Mouse (Mus musculus) limb, embryonic 13.5 days (tissue): ENCODE results near the gene Kncn. TPM values are rescaled to one million over a fixed set of nuclear protein-coding genes. Genes with fewer than 3 reads are reported as not detected.

Source experiments
- ATAC-seq: fragments of 200-750 bp; cut with Nextera tagmentation; 2 replicates; pipeline ENCODE4 v1.8.0; 2017; ENCODE audit warnings: low read depth, moderate number of reproducible peaks, moderate TSS enrichment; ENCODE audit not compliant: low FRiP score
- H3K27ac ChIP-seq: fragments of 300-500 bp; sonication (generic); 2 replicates; pipeline ENCODE4 v1.5.1; 2015; ENCODE audit warnings: inconsistent platforms, mild to moderate bottlenecking, moderate library complexity
- H3K27me3 ChIP-seq: fragments of 300-500 bp; sonication (generic); 2 replicates; pipeline ENCODE4 v1.6.1; 2015; ENCODE audit warnings: mild to moderate bottlenecking, inconsistent platforms
- H3K36me3 ChIP-seq: fragments of 300-500 bp; sonication (generic); 2 replicates; pipeline ENCODE4 v1.6.1; 2015; ENCODE audit warnings: inconsistent platforms, mild to moderate bottlenecking, moderate library complexity
- H3K4me1 ChIP-seq: fragments of 300-500 bp; sonication (generic); 2 replicates; pipeline ENCODE4 v1.6.1; 2015; ENCODE audit warnings: inconsistent platforms
- H3K4me2 ChIP-seq: fragments of 300-500 bp; sonication (generic); replicated peaks from 2 replicates; pipeline ENCODE4 v1.6.1; 2015; ENCODE audit warnings: inconsistent platforms, mild to moderate bottlenecking, moderate library complexity
- H3K4me3 ChIP-seq: fragments of 300-500 bp; sonication (generic); 2 replicates; pipeline ENCODE4 v1.5.1; 2015; ENCODE audit warnings: moderate library complexity, mild to moderate bottlenecking, inconsistent platforms
- H3K9ac ChIP-seq: fragments of 300-500 bp; sonication (generic); 2 replicates; pipeline ENCODE4 v1.6.1; 2015; ENCODE audit warnings: mild to moderate bottlenecking, inconsistent platforms
- H3K9me3 ChIP-seq: fragments of 300-500 bp; sonication (generic); 2 replicates; pipeline ENCODE4 v1.6.1; 2016; ENCODE audit warnings: inconsistent platforms
- WGBS: fragments of 180-500 bp; shearing (Covaris S2); methylation state at CpG from one replicate; pipeline ENCODE4 v1.1.7; 2015; 5-methylcytosine and 5-hydroxymethylcytosine counted together
- polyA plus RNA-seq: library from polyadenylated mRNA; unstranded; fragments of >200 nt; fragmentation: Nextera tagmentation; extraction: Ambion mirVana; gene quantifications from 2 replicates; pipeline ENCODE4 v1.2.1, GENCODE M21; 2015

Kncn gene
- polyA plus RNA-seq, 1 experiment from 2014 or later = not detected

- no peaks in the 10 kb centered on the region for H3K9me3 ChIP-seq
- H3K4me3 ChIP-seq = no peak overlapping the region
- no peak for ATAC-seq
- H3K4me1 ChIP-seq = peaks cover 41% of the 10 kb centered on the region
- H3K4me2 ChIP-seq = no peak overlapping the region
- H3K27ac ChIP-seq = no peak overlapping the region
- H3K36me3 ChIP-seq = peaks cover 57% of the 10 kb centered on the region
- H3K9ac ChIP-seq = no peak overlapping the region
- H3K27me3 ChIP-seq = 0 out of 2 replicates have a peak, but pooled peaks cover 2% of the 10 kb centered on the region
- WGBS = 88% methylated on average over 6 of the region's 6 CpGs
Measured at GRCm38 (mm10) chr4:115851569-115851968, 32.6 kb upstream of the Kncn start.

GRCm38 (mm10) chr4:115855100-115855499, 29.1 kb upstream of the Kncn start:
- Histone ChIP-seq H3K4me2 (peak overlapping the region; percentile 45), H3K4me3 (no peak overlapping the region), H3K4me1 (peaks cover 35% of the 10 kb centered on the region), H3K9me3 (no peaks in the 10 kb centered on the region), H3K9ac (no peak overlapping the region), H3K36me3 (peaks cover 61% of the 10 kb centered on the region), H3K27ac (peak overlapping the region; percentile 69; the same call in 1 of the 2 replicates), H3K27me3 (0 out of 2 replicates have a peak, but pooled peaks cover 7% of the 10 kb centered on the region)
- ATAC-seq = no peak; the same call in 1 of the 2 replicates
- 18% methylated on average over 6 of the region's 6 CpGs for WGBS

- H3K9me3 ChIP-seq = no peaks in the 10 kb centered on the region
- ATAC-seq = no peak
- H3K27me3 ChIP-seq = 0 out of 2 replicates have a peak, but pooled peaks cover 7% of the 10 kb centered on the region
- no peak overlapping the region for H3K4me2 ChIP-seq
- H3K9ac ChIP-seq = no peak overlapping the region
- H3K36me3 ChIP-seq = peaks cover 61% of the 10 kb centered on the region
- peaks cover 35% of the 10 kb centered on the region for H3K4me1 ChIP-seq
- H3K27ac ChIP-seq = peak overlapping the region; percentile 69; the same call in 1 of the 2 replicates
- 47% methylated on average over 4 of the region's 4 CpGs for WGBS
- no peak overlapping the region for H3K4me3 ChIP-seq
Measured at GRCm38 (mm10) chr4:115855609-115856008, 28.6 kb upstream of the Kncn start.

GRCm38 (mm10) chr4:115856282-115856681, 27.9 kb upstream of the Kncn start:
- Histone ChIP-seq H3K9ac (peak overlapping the region; percentile 43; the same call in 1 of the 2 replicates), H3K27me3 (0 out of 2 replicates have a peak, but pooled peaks cover 7% of the 10 kb centered on the region), H3K27ac (no peak overlapping the region), H3K4me2 (no peak overlapping the region), H3K4me3 (no peak overlapping the region), H3K4me1 (peaks cover 35% of the 10 kb centered on the region), H3K36me3 (peaks cover 61% of the 10 kb centered on the region), H3K9me3 (no peaks in the 10 kb centered on the region)
- no peak for ATAC-seq
- 68% methylated on average over 4 of the region's 4 CpGs for WGBS

- H3K4me2 ChIP-seq = no peak overlapping the region
- H3K9ac ChIP-seq = no peak overlapping the region
- ATAC-seq = no peak
- H3K9me3 ChIP-seq = no peaks in the 10 kb centered on the region
- H3K4me3 ChIP-seq = no peak overlapping the region
- H3K36me3 ChIP-seq = peaks cover 51% of the 10 kb centered on the region
- peaks cover 7% of the 10 kb centered on the region; the same call in 1 of the 2 replicates for H3K27me3 ChIP-seq
- 82% methylated on average over 9 of the region's 9 CpGs for WGBS
- no peak overlapping the region for H3K27ac ChIP-seq
- H3K4me1 ChIP-seq = peaks cover 44% of the 10 kb centered on the region
Measured at GRCm38 (mm10) chr4:115857293-115857883, 26.8 kb upstream of the Kncn start.

- peaks cover 16% of the 10 kb centered on the region; the same call in 1 of the 2 replicates for H3K27me3 ChIP-seq
- peak; percentile 25; the same call in 1 of the 2 replicates for ATAC-seq
- peaks cover 41% of the 10 kb centered on the region for H3K4me1 ChIP-seq
- peak overlapping the region; percentile 63; the same call in 1 of the 2 replicates for H3K27ac ChIP-seq
- peaks cover 35% of the 10 kb centered on the region for H3K36me3 ChIP-seq
- H3K9me3 ChIP-seq = no peaks in the 10 kb centered on the region
- no peak overlapping the region for H3K9ac ChIP-seq
- H3K4me3 ChIP-seq = no peak overlapping the region
- 21% methylated on average over 7 of the region's 7 CpGs for WGBS
- peak overlapping the region; percentile 38 for H3K4me2 ChIP-seq
Measured at GRCm38 (mm10) chr4:115863352-115863751, 20.8 kb upstream of the Kncn start.

GRCm38 (mm10) chr4:115863880-115864279, 20.3 kb upstream of the Kncn start:
- Histone ChIP-seq H3K4me1 (peaks cover 47% of the 10 kb centered on the region), H3K36me3 (peaks cover 34% of the 10 kb centered on the region), H3K27ac (no peak overlapping the region), H3K4me2 (peak overlapping the region; percentile 38), H3K4me3 (no peak overlapping the region), H3K9me3 (no peaks in the 10 kb centered on the region), H3K9ac (no peak overlapping the region), H3K27me3 (peaks cover 21% of the 10 kb centered on the region; the same call in 1 of the 2 replicates)
- ATAC-seq = peak; percentile 88
- 7% methylated on average over 10 of the region's 10 CpGs for WGBS

GRCm38 (mm10) chr4:115869512-115870210, 14.5 kb upstream of the Kncn start:
- Histone ChIP-seq H3K36me3 (peaks cover 43% of the 10 kb centered on the region), H3K4me2 (no peak overlapping the region), H3K4me3 (no peak overlapping the region), H3K27ac (no peak overlapping the region), H3K9me3 (no peaks in the 10 kb centered on the region), H3K9ac (no peak overlapping the region), H3K4me1 (peaks cover 33% of the 10 kb centered on the region), H3K27me3 (peaks cover 18% of the 10 kb centered on the region; the same call in 1 of the 2 replicates)
- 24% methylated on average over 16 of the region's 16 CpGs for WGBS
- ATAC-seq = no peak

GRCm38 (mm10) chr4:115873231-115873630, 11.0 kb upstream of the Kncn start:
- no peak for ATAC-seq
- 88% methylated on average over 3 of the region's 3 CpGs for WGBS
- H3K36me3 ChIP-seq = peaks cover 56% of the 10 kb centered on the region

GRCm38 (mm10) chr4:115878216-115878678, 6.0 kb upstream of the Kncn start:
- ATAC-seq = no peak
- WGBS = 6% methylated on average over 11 of the region's 11 CpGs
- Histone ChIP-seq H3K4me2 (no peak overlapping the region), H3K36me3 (peaks cover 38% of the 10 kb centered on the region), H3K4me3 (no peak overlapping the region), H3K9me3 (no peaks in the 10 kb centered on the region), H3K9ac (no peak overlapping the region), H3K27me3 (peaks cover 24% of the 10 kb centered on the region; the same call in 1 of the 2 replicates), H3K27ac (no peak overlapping the region), H3K4me1 (peaks cover 10% of the 10 kb centered on the region)

More at GRCm38 (mm10) chr4:115873231-115873630, 11.0 kb upstream of the Kncn start:
- H3K9ac ChIP-seq = no peak overlapping the region
- H3K4me1 ChIP-seq = peaks cover 32% of the 10 kb centered on the region
- no peak overlapping the region for H3K27ac ChIP-seq
- H3K27me3 ChIP-seq = peaks cover 18% of the 10 kb centered on the region; the same call in 1 of the 2 replicates
- H3K4me3 ChIP-seq = no peak overlapping the region
- H3K9me3 ChIP-seq = no peaks in the 10 kb centered on the region
- no peak overlapping the region for H3K4me2 ChIP-seq

GRCm38 (mm10) chr4:115878828-115879227, 5.4 kb upstream of the Kncn start:
- Histone ChIP-seq H3K4me2 (no peak overlapping the region), H3K36me3 (peaks cover 32% of the 10 kb centered on the region), H3K27ac (no peak overlapping the region), H3K4me1 (peaks cover 10% of the 10 kb centered on the region), H3K9me3 (no peaks in the 10 kb centered on the region), H3K4me3 (no peak overlapping the region), H3K27me3 (peaks cover 24% of the 10 kb centered on the region; the same call in 1 of the 2 replicates), H3K9ac (no peak overlapping the region)
- 52% methylated on average over 9 of the region's 9 CpGs for WGBS
- ATAC-seq = no peak

- no peak overlapping the region for H3K9ac ChIP-seq
- no peak overlapping the region for H3K4me2 ChIP-seq
- no peak overlapping the region for H3K4me3 ChIP-seq
- no peak for ATAC-seq
- 32% methylated on average over 1 of the region's 1 CpGs for WGBS
- H3K36me3 ChIP-seq = peaks cover 9% of the 10 kb centered on the region; the same call in 1 of the 2 replicates
- H3K4me1 ChIP-seq = peaks cover 10% of the 10 kb centered on the region
- H3K27me3 ChIP-seq = peaks cover 24% of the 10 kb centered on the region; the same call in 1 of the 2 replicates
- H3K9me3 ChIP-seq = no peaks in the 10 kb centered on the region
- no peak overlapping the region for H3K27ac ChIP-seq
Measured at GRCm38 (mm10) chr4:115881183-115881582, 3.0 kb upstream of the Kncn start.
